Mouse (Mus musculus) megakaryocyte-erythroid progenitor cell, adult 5-6 weeks (primary cell): Measurements from ENCODE around the gene Sik1. TPM values are rescaled to one million over a fixed set of nuclear protein-coding genes. Genes with fewer than 3 reads are reported as not detected.

Experiments
- ATAC-seq: replicated peaks from 2 replicates; pipeline ENCODE4 v1.8.0; 2016; ENCODE audit warnings: mild to moderate bottlenecking, inconsistent platforms; ENCODE audit not compliant: severe bottlenecking, poor library complexity, low FRiP score, low TSS enrichment
- total RNA-seq, 2 experiments: library from RNA; stranded (forward) in 1 of 2; stranded (reverse) in 1 of 2; fragments of 200-1000, 215-1000 nt in 1 of 2; fragments of >200 nt in 1 of 2; fragmentation: Nextera tagmentation in 1 of 2; gene quantifications; 2 replicates each; pipeline ENCODE4 v1.2.3; 2014 to 2017

Gene Sik1
- total RNA-seq, 2 experiments from 2014 or later, result 4.1 to 14.4 TPM

GRCm38 (mm10) chr17:31877181-31877581 lies 21.6 kb upstream of the Sik1 start:
- no peak for ATAC-seq

GRCm38 (mm10) chr17:31876775-31877174 lies 21.2 kb upstream of the Sik1 start:
- ATAC-seq, result no peak

- no peak for ATAC-seq
Measured at GRCm38 (mm10) chr17:31875326-31875930, 19.8 kb upstream of the Sik1 start.

- ATAC-seq, result no peak
Measured at GRCm38 (mm10) chr17:31874691-31875090, 19.1 kb upstream of the Sik1 start.

- ATAC-seq, result no peak
Measured at GRCm38 (mm10) chr17:31873973-31874372, 18.4 kb upstream of the Sik1 start.

- ATAC-seq, result no peak
Measured at GRCm38 (mm10) chr17:31873185-31873870, 17.7 kb upstream of the Sik1 start.

GRCm38 (mm10) chr17:31872826-31873165 lies 17.2 kb upstream of the Sik1 start:
- ATAC-seq, result no peak

GRCm38 (mm10) chr17:31871968-31872825 lies 16.6 kb upstream of the Sik1 start:
- no peak for ATAC-seq

- ATAC-seq, result 0 out of 2 replicates have a peak, but pooled peaks have one; percentile 12
Measured at GRCm38 (mm10) chr17:31870931-31871421, 15.4 kb upstream of the Sik1 start.

GRCm38 (mm10) chr17:31870446-31870845 lies 14.8 kb upstream of the Sik1 start:
- ATAC-seq, result no peak

GRCm38 (mm10) chr17:31868076-31868475 lies 12.5 kb upstream of the Sik1 start:
- no peak for ATAC-seq

GRCm38 (mm10) chr17:31867061-31867460 lies 11.5 kb upstream of the Sik1 start:
- ATAC-seq, result no peak

- ATAC-seq, result no peak
Measured at GRCm38 (mm10) chr17:31865636-31866035, 10.0 kb upstream of the Sik1 start.

GRCm38 (mm10) chr17:31864666-31865450 lies 9.3 kb upstream of the Sik1 start:
- ATAC-seq, result peak; percentile 44; the same call in 1 of the 2 replicates

- ATAC-seq, result peak; percentile 51
Measured at GRCm38 (mm10) chr17:31863151-31863815, 7.7 kb upstream of the Sik1 start.

- no peak for ATAC-seq
Measured at GRCm38 (mm10) chr17:31862136-31862535, 6.5 kb upstream of the Sik1 start.

GRCm38 (mm10) chr17:31861661-31862060 lies 6.1 kb upstream of the Sik1 start:
- no peak for ATAC-seq

- no peak for ATAC-seq
Measured at GRCm38 (mm10) chr17:31860856-31861255, 5.3 kb upstream of the Sik1 start.

GRCm38 (mm10) chr17:31859367-31859766 lies 3.8 kb upstream of the Sik1 start:
- ATAC-seq, result no peak
